Mouse (Mus musculus) MEL (cell line): ENCODE measurements around the gene Haus3. TPM values are rescaled to one million over a fixed set of nuclear protein-coding genes. Genes with fewer than 3 reads are reported as not detected.

ENCODE experiments used
- DNase-seq: peaks from one replicate; pipeline ENCODE4 v3.0.0; 2011; ENCODE audit warnings: low read depth, low spot score
- H3K27ac ChIP-seq: 2 replicates; pipeline ENCODE4 v1.5.1; 2012; ENCODE audit warnings: low read depth, mild to moderate bottlenecking, control low read depth, low read length, moderate library complexity; ENCODE audit not compliant: control insufficient read depth
- H3K27me3 ChIP-seq, 2 experiments: fragments of 150-350 bp in 1 of 2; sonication (generic) in 1 of 2; 2 replicates each; pipeline ENCODE4 v1.6.1; 2012; ENCODE audit warnings: low read length in 2 of 2, mild to moderate bottlenecking in 2 of 2, improper control_type of control experiment in 1 of 2, moderate library complexity in 1 of 2; ENCODE audit not compliant: insufficient read depth in 2 of 2, control insufficient read depth in 1 of 2
- H3K36me3 ChIP-seq, 2 experiments: 2 replicates each; pipeline ENCODE4 v1.6.1; 2012 to 2014; ENCODE audit warnings: low read length in 2 of 2, improper control_type of control experiment in 1 of 2, inconsistent platforms in 1 of 2, mild to moderate bottlenecking in 1 of 2; ENCODE audit not compliant: insufficient read depth in 2 of 2, control insufficient read depth in 1 of 2
- H3K4me1 ChIP-seq, 2 experiments: fragments of 150-350 bp in 1 of 2; sonication (generic) in 1 of 2; 2 replicates each; pipeline ENCODE4 v1.6.1; 2012; ENCODE audit warnings: low read length in 2 of 2, improper control_type of control experiment in 1 of 2, mild to moderate bottlenecking in 1 of 2; ENCODE audit not compliant: insufficient read depth in 2 of 2, control insufficient read depth in 1 of 2
- H3K4me3 ChIP-seq, 2 experiments: fragments of 150-350 bp in 1 of 2; sonication (generic) in 1 of 2; 2 replicates each; pipeline ENCODE4 v1.5.1; 2012; ENCODE audit warnings: low read depth in 2 of 2, low read length in 2 of 2, mild to moderate bottlenecking in 2 of 2, moderate library complexity in 2 of 2, control low read depth in 1 of 2, improper control_type of control experiment in 1 of 2; ENCODE audit not compliant: control insufficient read depth in 1 of 2, insufficient read depth in 1 of 2
- H3K79me2 ChIP-seq: 2 replicates; pipeline ENCODE4 v1.6.1; 2012; ENCODE audit warnings: mild to moderate bottlenecking, low read length, moderate library complexity; ENCODE audit not compliant: control insufficient read depth, poor library complexity, insufficient read depth
- H3K9ac ChIP-seq: 2 replicates; pipeline ENCODE4 v1.6.1; 2012; ENCODE audit warnings: low read depth, mild to moderate bottlenecking, control low read depth, low read length, moderate library complexity; ENCODE audit not compliant: control insufficient read depth, poor library complexity, severe bottlenecking
- H3K9me3 ChIP-seq: fragments of 150-350 bp; sonication (generic); replicated peaks from 2 replicates; pipeline ENCODE4 v1.6.1; 2012; ENCODE audit warnings: mild to moderate bottlenecking, low read length, improper control_type of control experiment, moderate library complexity; ENCODE audit not compliant: insufficient read depth
- BHLHE40 ChIP-seq: IDR thresholded peaks from 2 replicates; pipeline ENCODE4 v1.6.1; 2012; ENCODE audit warnings: low read depth, mild to moderate bottlenecking, inconsistent platforms, low read length, improper control_type of control experiment, borderline replicate concordance
- CHD1 ChIP-seq: IDR thresholded peaks from 2 replicates; pipeline ENCODE4 v1.6.1; 2012; ENCODE audit warnings: low read depth, mild to moderate bottlenecking, inconsistent platforms, low read length, improper control_type of control experiment
- CHD2 ChIP-seq: IDR thresholded peaks from 2 replicates; pipeline ENCODE4 v1.6.1; 2011; ENCODE audit warnings: low read length, improper control_type of control experiment
- CTCF ChIP-seq, 3 experiments: IDR thresholded peaks in 2 of 3; conservative IDR thresholded peaks in 1 of 3; 2 replicates each; pipeline ENCODE4 v1.5.1; 2011 to 2012; ENCODE audit warnings: low read length in 3 of 3, low read depth in 2 of 3, mild to moderate bottlenecking in 2 of 3, improper control_type of control experiment in 1 of 3, inconsistent platforms in 1 of 3, mixed read lengths in 1 of 3, moderate library complexity in 1 of 3; ENCODE audit not compliant: control insufficient read depth in 1 of 3, insufficient read depth in 1 of 3, poor library complexity in 1 of 3, severe bottlenecking in 1 of 3
- E2F4 ChIP-seq: IDR thresholded peaks from 2 replicates; pipeline ENCODE4 v1.6.1; 2011; ENCODE audit warnings: low read depth, low read length, improper control_type of control experiment, borderline replicate concordance
- GABPA ChIP-seq: IDR thresholded peaks from 2 replicates; pipeline ENCODE4 v1.6.1; 2012; ENCODE audit warnings: low read depth, mild to moderate bottlenecking, inconsistent platforms, low read length, improper control_type of control experiment, moderate library complexity
- HCFC1 ChIP-seq: IDR thresholded peaks from 2 replicates; pipeline ENCODE4 v1.6.1; 2012; ENCODE audit warnings: low read depth, mild to moderate bottlenecking, inconsistent platforms, low read length, improper control_type of control experiment, moderate library complexity
- JUND ChIP-seq: IDR thresholded peaks from 2 replicates; pipeline ENCODE4 v1.6.1; 2011; ENCODE audit warnings: low read depth, mild to moderate bottlenecking, improper control_type of control experiment, low read length
- KAT2A ChIP-seq: conservative IDR thresholded peaks from 2 replicates; pipeline ENCODE4 v1.6.1; 2012; ENCODE audit warnings: low read depth, low read length, improper control_type of control experiment, inconsistent platforms
- MAFK ChIP-seq: IDR thresholded peaks from 2 replicates; pipeline ENCODE4 v1.6.1; 2011; ENCODE audit warnings: low read depth, mild to moderate bottlenecking, low read length, improper control_type of control experiment, borderline replicate concordance
- MAZ ChIP-seq: IDR thresholded peaks from 2 replicates; pipeline ENCODE4 v1.6.1; 2012; ENCODE audit warnings: low read depth, mild to moderate bottlenecking, inconsistent platforms, low read length, improper control_type of control experiment
- MEF2A ChIP-seq: IDR thresholded peaks from 2 replicates; pipeline ENCODE4 v1.6.1; 2014; ENCODE audit warnings: low read depth, mild to moderate bottlenecking, inconsistent platforms, low read length, improper control_type of control experiment; ENCODE audit not compliant: poor library complexity, insufficient replicate concordance, severe bottlenecking; ENCODE audit errors: extremely low read depth
- MYB ChIP-seq: IDR thresholded peaks from 2 replicates; pipeline ENCODE4 v1.6.1; 2011; ENCODE audit warnings: mild to moderate bottlenecking, low read depth, low read length, improper control_type of control experiment
- MYC ChIP-seq: IDR thresholded peaks from 2 replicates; pipeline ENCODE4 v1.6.1; 2011; ENCODE audit warnings: low read depth, mild to moderate bottlenecking, low read length, improper control_type of control experiment, moderate library complexity
- NRF1 ChIP-seq: IDR thresholded peaks from 2 replicates; pipeline ENCODE4 v1.6.1; 2014; ENCODE audit warnings: low read depth, mild to moderate bottlenecking, inconsistent platforms, low read length, improper control_type of control experiment, moderate library complexity; ENCODE audit not compliant: poor library complexity, insufficient read depth, severe bottlenecking
- POLR2A ChIP-seq, 2 experiments: IDR thresholded peaks; 2 replicates each; pipeline ENCODE4 v1.6.1; 2011 to 2012; ENCODE audit warnings: low read length in 2 of 2, mild to moderate bottlenecking in 2 of 2, control low read depth in 1 of 2, improper control_type of control experiment in 1 of 2, low read depth in 1 of 2, moderate library complexity in 1 of 2; ENCODE audit not compliant: control insufficient read depth in 1 of 2, insufficient read depth in 1 of 2, poor library complexity in 1 of 2
- POLR2AphosphoS2 ChIP-seq: IDR thresholded peaks from 2 replicates; pipeline ENCODE4 v1.6.1; 2011; ENCODE audit warnings: low read length, improper control_type of control experiment
- POLR2AphosphoS5 ChIP-seq: IDR thresholded peaks from 2 replicates; pipeline ENCODE4 v1.6.1; 2012; ENCODE audit warnings: low read depth, borderline replicate concordance, mild to moderate bottlenecking, inconsistent platforms, low read length, moderate library complexity, mixed read lengths
- RCOR1 ChIP-seq: IDR thresholded peaks from 2 replicates; pipeline ENCODE4 v1.6.1; 2012; ENCODE audit warnings: low read depth, mild to moderate bottlenecking, inconsistent platforms, low read length, improper control_type of control experiment
- SMC3 ChIP-seq: IDR thresholded peaks from 2 replicates; pipeline ENCODE4 v1.6.1; 2011; ENCODE audit warnings: low read depth, low read length, improper control_type of control experiment
- TAL1 ChIP-seq: IDR thresholded peaks from 2 replicates; pipeline ENCODE4 v1.6.1; 2012; ENCODE audit warnings: mild to moderate bottlenecking, inconsistent platforms, low read length, moderate library complexity, mixed read lengths
- TCF12 ChIP-seq: IDR thresholded peaks from 2 replicates; pipeline ENCODE4 v1.6.1; 2014; ENCODE audit warnings: low read depth, mild to moderate bottlenecking, inconsistent platforms, low read length, improper control_type of control experiment, moderate library complexity
- ZKSCAN1 ChIP-seq: IDR thresholded peaks from 2 replicates; pipeline ENCODE4 v1.6.1; 2012; ENCODE audit warnings: low read depth, mild to moderate bottlenecking, inconsistent platforms, low read length, improper control_type of control experiment, moderate library complexity
- ZNF384 ChIP-seq: IDR thresholded peaks from 2 replicates; pipeline ENCODE4 v1.6.1; 2012; ENCODE audit warnings: low read depth, mild to moderate bottlenecking, inconsistent platforms, low read length, improper control_type of control experiment
- polyA plus RNA-seq, 2 experiments: library from polyadenylated mRNA; stranded (reverse) in 1 of 2; unstranded in 1 of 2; fragments of >175 nt in 1 of 2; fragments of >200 nt in 1 of 2; gene quantifications; 2 replicates each; pipeline versions ENCODE4 v1.2.1 to v1.2.4; 2012; ENCODE audit warnings: low replicate concordance in 2 of 2, low read depth in 1 of 2; ENCODE audit not compliant: insufficient read length in 2 of 2, insufficient read depth in 1 of 2, missing spikeins in 1 of 2
- total RNA-seq: library from RNA; depleted of rRNA; stranded (reverse); fragments of 300-350 nt; gene quantifications from 2 replicates; pipeline ENCODE4 v1.2.3, GENCODE M21; 2012

Haus3 gene
- total and polyA plus RNA-seq, 3 experiments = 52.6 to 184 (median 54.0) TPM

- Histone ChIP-seq H3K9ac (no peak overlapping the region), H3K36me3 (peaks cover 0 to 8% of the 10 kb centered on the region in 2 experiments; a peak in 2 of 4 replicates), H3K79me2 (peaks cover 3% of the 10 kb centered on the region; the same call in 1 of the 2 replicates)
Observed at GRCm38 (mm10) chr5:34185791-34186190, 16.5 kb upstream of the Haus3 start.

GRCm38 (mm10) chr5:34185051-34185580, 15.8 kb upstream of the Haus3 start:
- H3K36me3 ChIP-seq = peaks cover 0 to 8% of the 10 kb centered on the region in 2 experiments; a peak in 2 of 4 replicates

More at GRCm38 (mm10) chr5:34185791-34186190, 16.5 kb upstream of the Haus3 start:
- DNase-seq = no peak
- TF ChIP-seq MAZ = no peak
- no peak for TF ChIP-seq POLR2AphosphoS2
- TF ChIP-seq RCOR1 = no peak
- TF ChIP-seq CTCF (IDR thresholded peaks at IDR 0.05 in 2 of 3, conservative IDR thresholded peaks at IDR 0.05 in 1 of 3; ENCODE audit: control insufficient read depth in 1 of 3, insufficient read depth in 1 of 3, low read depth in 2 of 3, low read length in 3 of 3, poor library complexity in 1 of 3, severe bottlenecking in 1 of 3) = no peak
- no peaks in the 10 kb centered on the region for H3K27me3 ChIP-seq
- H3K27ac ChIP-seq = no peak overlapping the region
- H3K4me1 ChIP-seq = peaks cover 0 to 23% of the 10 kb centered on the region in 2 experiments; a peak in 2 of 4 replicates
- no peaks in the 10 kb centered on the region for H3K9me3 ChIP-seq
- no peak overlapping the region for H3K4me3 ChIP-seq

DNA sequence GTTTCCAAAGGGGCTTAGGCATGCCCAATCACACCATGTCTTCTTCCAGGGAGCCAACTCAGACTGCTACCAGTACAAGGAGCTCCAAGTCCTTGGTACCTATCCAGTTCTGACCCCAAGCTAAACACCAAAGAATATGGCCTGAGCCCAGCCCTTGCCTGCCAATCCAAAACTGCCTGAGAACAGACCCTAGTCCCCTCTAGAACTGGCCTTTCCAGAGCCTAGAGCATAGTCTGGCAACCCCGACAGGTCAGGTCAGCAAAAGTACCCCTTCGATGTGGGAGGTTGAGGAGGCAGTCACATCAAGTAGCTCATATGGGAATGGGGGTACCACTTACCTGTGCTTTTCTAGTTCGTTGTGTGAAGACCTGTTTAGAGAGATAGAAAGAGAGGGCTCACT, 14.6 kb upstream of the Haus3 start:
- Histone ChIP-seq H3K79me2 (peaks cover 3% of the 10 kb centered on the region; the same call in 1 of the 2 replicates), H3K9ac (no peak overlapping the region), H3K27ac (no peak overlapping the region), H3K4me1 (peaks cover 0 to 20% of the 10 kb centered on the region in 2 experiments; a peak in 2 of 4 replicates), H3K27me3 (no peaks in the 10 kb centered on the region), H3K36me3 (peaks cover 0 to 6% of the 10 kb centered on the region in 2 experiments; a peak in 2 of 4 replicates), H3K9me3 (no peaks in the 10 kb centered on the region), H3K4me3 (no peak overlapping the region)
- DNase-seq = no peak
- TF ChIP-seq POLR2A (IDR thresholded peaks at IDR 0.05; ENCODE audit: control insufficient read depth in 1 of 2, insufficient read depth in 1 of 2, low read depth in 1 of 2, low read length in 2 of 2, poor library complexity in 1 of 2) (no peak), NRF1 (no peak), KAT2A (no peak), JUND (no peak), POLR2AphosphoS2 (no peak), MAFK (no peak), MEF2A (no peak), BHLHE40 (no peak), GABPA (no peak), TCF12 (no peak), ZNF384 (no peak), HCFC1 (no peak), MYB (no peak), E2F4 (no peak), ZKSCAN1 (no peak), CHD1 (no peak), RCOR1 (no peak), POLR2AphosphoS5 (no peak)

More at GRCm38 (mm10) chr5:34185051-34185580, 15.8 kb upstream of the Haus3 start:
- Histone ChIP-seq H3K9me3 (no peaks in the 10 kb centered on the region), H3K9ac (no peak overlapping the region), H3K79me2 (peaks cover 3% of the 10 kb centered on the region; the same call in 1 of the 2 replicates), H3K27ac (no peak overlapping the region), H3K27me3 (no peaks in the 10 kb centered on the region), H3K4me1 (peaks cover 0 to 23% of the 10 kb centered on the region in 2 experiments; a peak in 2 of 4 replicates), H3K4me3 (no peak overlapping the region)
- TF ChIP-seq KAT2A (no peak), SMC3 (no peak), MYC (no peak), MYB (no peak), CHD2 (no peak), TAL1 (no peak)
- no peak for DNase-seq
